Mouse (Mus musculus): Measurements from ENCODE around the gene Hint1.
A peak's percentile ranks its signal among the peaks of the same experiment; 100 is the strongest.
"Not testable (repeated sequence)": the region's sequence is repeated elsewhere in the genome, so short reads cannot be mapped to it uniquely, and the experiment has no call there.

The Hint1 gene

GRCm38 (mm10) chr11:54866119-54867048, at the start of gene Hint1:
Gene Hint1 (plus strand): TSS chr11:54866383.
- peak; percentile 95 for DNase-seq

- no peak for DNase-seq
Observed at GRCm38 (mm10) chr11:54817449-54817848, 48.7 kb upstream of the Hint1 start.

- no peak for DNase-seq
Observed at GRCm38 (mm10) chr11:54819489-54819888, 46.7 kb upstream of the Hint1 start.

GRCm38 (mm10) chr11:54823467-54823866, 42.7 kb upstream of the Hint1 start:
- peak; percentile 55 for DNase-seq

- no peak for DNase-seq
Observed at GRCm38 (mm10) chr11:54825774-54826173, 40.4 kb upstream of the Hint1 start.

GRCm38 (mm10) chr11:54826819-54827218, 39.4 kb upstream of the Hint1 start:
- DNase-seq: no peak

GRCm38 (mm10) chr11:54833833-54834232, 32.4 kb upstream of the Hint1 start:
- DNase-seq: peak; percentile 93

GRCm38 (mm10) chr11:54834596-54834995, 31.6 kb upstream of the Hint1 start:
- DNase-seq: no peak

GRCm38 (mm10) chr11:54836106-54836505, 30.1 kb upstream of the Hint1 start:
- no peak for DNase-seq

GRCm38 (mm10) chr11:54839696-54840095, 26.5 kb upstream of the Hint1 start:
- no peak for DNase-seq

GRCm38 (mm10) chr11:54840891-54841290, 25.3 kb upstream of the Hint1 start:
- DNase-seq: no peak

GRCm38 (mm10) chr11:54844424-54844823, 21.8 kb upstream of the Hint1 start:
- no peak for DNase-seq

- no peak for DNase-seq
Observed at GRCm38 (mm10) chr11:54844959-54845358, 21.2 kb upstream of the Hint1 start.

GRCm38 (mm10) chr11:54845470-54846442, 20.4 kb upstream of the Hint1 start:
- no peak for DNase-seq

GRCm38 (mm10) chr11:54849961-54850758, 16.0 kb upstream of the Hint1 start:
- DNase-seq: no peak

- no peak for DNase-seq
Observed at GRCm38 (mm10) chr11:54851656-54852055, 14.5 kb upstream of the Hint1 start.

GRCm38 (mm10) chr11:54858880-54859279, 7.3 kb upstream of the Hint1 start:
- not testable (repeated sequence) for DNase-seq

GRCm38 (mm10) chr11:54859322-54860165, 6.6 kb upstream of the Hint1 start:
- DNase-seq: no peak

GRCm38 (mm10) chr11:54860256-54861038, 5.7 kb upstream of the Hint1 start, which contains the start of gene Lyrm7:
Gene Lyrm7 (minus strand): TSS chr11:54860916.
- peak; percentile 98 for DNase-seq

Measured in right cerebral cortex, adult 18-20 months (tissue).